Mouse (Mus musculus): ENCODE measurements around the gene Ptpa.

Ptpa gene

GRCm38 (mm10) chr2:30469796-30470142 lies 53.9 kb downstream of the Ptpa start:
- DNase-seq, result peak; percentile 88 to 89

- peak; percentile 74 to 81 for DNase-seq
These were observed 54.5 kb downstream of the Ptpa start for GRCm38 (mm10) chr2:30470143-30470946.

- peak in 1 of 2 experiments; percentile 53 for DNase-seq
These were observed 55.2 kb downstream of the Ptpa start for GRCm38 (mm10) chr2:30471051-30471450.

GRCm38 (mm10) chr2:30471795-30472720 lies 56.2 kb downstream of the Ptpa start:
- peak; percentile 68 to 71 for DNase-seq

- DNase-seq, result peak; percentile 40 to 61
These were observed 57.0 kb downstream of the Ptpa start for GRCm38 (mm10) chr2:30472731-30473351.

- DNase-seq, result peak in 1 of 2 experiments; percentile 56
These were observed 57.7 kb downstream of the Ptpa start for GRCm38 (mm10) chr2:30473431-30474031.

GRCm38 (mm10) chr2:30474039-30474438 lies 58.2 kb downstream of the Ptpa start, which contains the start of gene Ier5l:
Ier5l (minus strand) TSS chr2:30474219.
- peak; percentile 92 to 93 for DNase-seq

- DNase-seq, result no peak
These were observed 58.9 kb downstream of the Ptpa start for GRCm38 (mm10) chr2:30474776-30475175.

- no peak for DNase-seq
These were observed 59.6 kb downstream of the Ptpa start for GRCm38 (mm10) chr2:30475457-30475856.

GRCm38 (mm10) chr2:30476241-30476640 lies 60.4 kb downstream of the Ptpa start:
- no peak for DNase-seq

- DNase-seq, result no peak
These were observed 62.7 kb downstream of the Ptpa start for GRCm38 (mm10) chr2:30478526-30478925.

GRCm38 (mm10) chr2:30487597-30487996 lies 71.8 kb downstream of the Ptpa start:
- DNase-seq, result no peak

GRCm38 (mm10) chr2:30490384-30490783 lies 74.5 kb downstream of the Ptpa start:
- DNase-seq, result no peak

- no peak for DNase-seq
These were observed 79.4 kb downstream of the Ptpa start for GRCm38 (mm10) chr2:30495000-30495908.

GRCm38 (mm10) chr2:30495909-30496861 lies 80.3 kb downstream of the Ptpa start:
- peak; percentile 75 to 76 for DNase-seq

All from cerebellum, postnatal 14 days (tissue).